Mouse (Mus musculus) cerebellum, adult (tissue): ENCODE results near the gene 1700010B08Rik.

Source experiments
- ATAC-seq: cut with Nextera tagmentation; 2 replicates; pipeline ENCODE4 v1.9.2; 2017; ENCODE audit warnings: mild to moderate bottlenecking, moderate library complexity, mixed read lengths; ENCODE audit not compliant: insufficient number of reproducible peaks, low FRiP score, low TSS enrichment

The 1700010B08Rik gene

DNA sequence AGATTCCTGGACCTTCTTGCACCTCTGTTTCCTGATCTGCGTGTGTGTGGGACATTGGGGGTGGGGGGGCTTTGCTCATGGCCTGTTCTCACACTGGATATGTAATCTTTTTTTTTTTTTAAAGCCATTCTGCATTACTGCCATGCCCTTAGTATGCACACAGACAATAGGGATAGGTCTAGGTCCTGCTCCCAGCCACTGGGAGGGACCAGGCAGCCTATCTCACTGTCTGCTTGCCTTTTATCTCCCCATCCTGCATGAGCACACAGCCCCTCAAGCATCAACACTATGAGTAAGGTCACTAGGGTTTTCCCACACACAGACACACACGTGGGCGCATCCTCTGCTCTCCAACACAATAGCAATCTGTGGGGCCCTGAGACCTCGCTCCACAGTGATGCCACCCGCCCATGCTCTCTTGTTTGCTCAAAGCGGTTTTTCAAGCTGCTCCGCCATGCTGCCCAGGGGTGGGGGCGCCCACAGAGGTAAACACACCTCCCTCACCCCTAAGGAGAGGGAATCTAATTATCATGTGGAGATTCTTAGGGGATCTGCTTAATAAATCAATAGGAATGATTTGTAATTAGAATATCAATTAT, 4.5 kb upstream of the 1700010B08Rik start:
- no peak for ATAC-seq

DNA sequence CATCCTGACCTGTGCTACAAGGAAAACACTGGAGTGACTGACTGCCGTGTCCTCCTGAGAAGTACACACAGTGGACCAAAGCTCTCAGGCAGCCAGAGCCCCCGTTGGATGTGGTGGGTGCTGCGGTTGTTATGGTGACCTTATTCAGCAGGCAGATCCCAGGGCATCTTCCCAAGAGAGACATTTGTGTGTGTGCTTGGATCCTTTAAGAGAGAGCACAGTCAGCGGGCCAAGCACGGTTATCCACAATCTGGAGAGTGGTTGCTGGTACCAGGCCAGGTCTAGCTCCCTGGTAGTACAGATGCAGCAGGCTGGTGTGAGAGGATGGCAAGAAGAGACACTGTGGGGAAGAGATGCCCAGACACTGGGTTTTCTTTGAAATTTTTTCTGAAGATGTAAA, 2.2 kb upstream of the 1700010B08Rik start:
- ATAC-seq: no peak

DNA sequence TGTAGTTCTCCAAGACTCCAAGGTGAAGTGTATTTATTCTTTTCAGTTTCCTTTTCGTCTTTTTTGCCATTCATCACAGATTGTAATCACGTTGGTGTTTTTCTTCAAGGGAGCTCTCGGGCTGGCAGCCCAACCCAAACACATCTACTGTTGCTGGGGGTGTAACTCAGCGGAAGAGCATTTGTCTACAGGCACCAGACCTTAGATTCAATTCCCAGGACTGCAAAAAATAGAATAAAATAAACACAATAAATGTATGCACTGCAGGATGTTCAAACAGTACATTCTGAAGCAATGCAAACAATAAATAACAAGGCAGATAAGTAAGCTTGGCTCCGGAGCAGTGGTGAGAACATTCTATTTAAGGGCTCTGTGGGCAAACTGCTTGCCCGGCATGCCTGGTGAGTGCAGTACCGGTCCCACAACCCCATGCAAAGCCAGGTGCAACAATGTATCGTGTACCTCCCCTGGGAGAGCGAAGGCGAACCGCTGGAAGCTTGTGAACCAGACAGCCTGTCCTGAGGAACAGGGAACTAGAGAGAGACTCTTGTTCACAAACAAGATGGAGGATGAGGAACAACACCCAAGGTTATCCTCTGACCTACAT, 3.1 kb downstream of the 1700010B08Rik start:
- no peak for ATAC-seq

DNA sequence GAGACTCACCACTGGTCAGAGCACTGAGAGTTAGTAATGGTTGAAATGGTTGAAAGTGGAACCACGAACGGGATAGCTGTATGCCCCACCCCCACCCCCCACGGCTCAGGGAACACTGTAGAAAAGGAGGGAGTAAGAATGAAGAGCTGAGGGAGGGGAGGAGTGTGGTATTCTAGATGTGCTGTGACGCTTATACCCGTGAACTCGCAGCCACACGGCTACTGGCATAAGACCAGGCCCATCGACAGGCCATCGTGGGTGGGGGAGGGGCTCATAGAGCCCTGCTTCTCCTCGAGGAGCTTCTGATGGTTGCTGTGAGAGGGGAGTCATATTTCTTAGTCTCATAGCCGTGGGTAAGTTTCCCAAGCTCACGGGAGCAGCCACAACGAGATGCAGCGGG, 5.2 kb downstream of the 1700010B08Rik start:
- no peak for ATAC-seq

DNA sequence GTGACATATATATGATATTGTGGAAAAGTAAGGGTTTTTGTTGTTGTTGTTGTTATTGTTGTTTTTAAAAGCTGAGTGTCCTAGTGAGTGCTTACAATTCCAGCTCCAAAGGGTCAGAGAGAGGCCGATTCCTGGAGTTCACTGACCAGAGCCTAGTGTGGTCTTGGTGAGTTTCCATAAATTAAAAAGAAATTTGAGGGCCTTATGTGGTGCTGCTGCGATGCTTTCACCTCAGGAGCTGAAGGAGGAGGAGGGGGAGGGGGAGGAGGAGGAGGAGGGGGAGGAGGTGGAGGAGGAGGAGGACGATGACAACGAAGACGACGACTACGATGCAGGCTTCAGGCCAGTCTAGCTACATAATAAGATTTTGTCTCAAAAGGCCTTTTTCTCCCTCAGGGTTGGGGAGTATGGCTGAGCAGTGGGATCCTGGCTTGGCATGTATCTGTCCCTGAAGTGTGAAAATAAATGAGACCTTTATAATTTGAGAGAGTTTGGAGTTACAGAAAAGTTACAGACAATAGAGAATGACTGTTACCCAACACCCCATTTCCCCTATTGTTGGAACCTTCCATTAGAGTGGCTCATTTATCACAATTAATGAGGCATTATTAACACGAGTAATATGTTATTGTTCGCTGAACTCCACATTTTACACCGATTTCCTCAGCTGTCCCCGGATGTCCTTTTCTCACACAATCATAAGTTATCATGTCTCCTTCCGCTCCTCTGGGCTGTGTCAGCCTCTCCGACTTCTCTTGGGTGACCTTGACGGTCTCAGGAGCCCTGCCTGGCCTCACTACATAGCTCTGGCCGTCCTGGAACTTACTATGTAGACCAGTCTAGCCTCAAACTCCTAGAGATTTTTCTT, 6.0 kb downstream of the 1700010B08Rik start:
- ATAC-seq: no peak

DNA sequence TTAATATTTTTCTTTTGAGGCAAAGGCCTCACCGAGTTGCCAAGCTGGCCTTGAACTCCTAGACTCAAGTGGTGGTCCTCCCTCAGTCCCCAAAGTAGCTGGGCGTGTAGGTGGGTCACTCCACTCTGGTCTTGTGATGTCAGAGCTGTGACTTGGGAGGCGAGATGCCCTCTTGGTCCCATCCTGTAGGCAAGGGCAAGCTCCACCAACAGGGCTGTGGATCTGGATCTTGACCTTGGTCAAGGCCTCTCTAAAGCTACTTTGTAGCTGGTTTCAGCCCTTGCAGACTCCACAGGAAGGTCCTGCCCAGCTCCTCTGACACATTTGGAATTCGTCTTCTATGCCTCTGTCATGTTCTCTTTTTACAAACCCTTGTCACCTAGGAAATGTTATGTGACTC, 6.6 kb downstream of the 1700010B08Rik start:
- no peak for ATAC-seq

DNA sequence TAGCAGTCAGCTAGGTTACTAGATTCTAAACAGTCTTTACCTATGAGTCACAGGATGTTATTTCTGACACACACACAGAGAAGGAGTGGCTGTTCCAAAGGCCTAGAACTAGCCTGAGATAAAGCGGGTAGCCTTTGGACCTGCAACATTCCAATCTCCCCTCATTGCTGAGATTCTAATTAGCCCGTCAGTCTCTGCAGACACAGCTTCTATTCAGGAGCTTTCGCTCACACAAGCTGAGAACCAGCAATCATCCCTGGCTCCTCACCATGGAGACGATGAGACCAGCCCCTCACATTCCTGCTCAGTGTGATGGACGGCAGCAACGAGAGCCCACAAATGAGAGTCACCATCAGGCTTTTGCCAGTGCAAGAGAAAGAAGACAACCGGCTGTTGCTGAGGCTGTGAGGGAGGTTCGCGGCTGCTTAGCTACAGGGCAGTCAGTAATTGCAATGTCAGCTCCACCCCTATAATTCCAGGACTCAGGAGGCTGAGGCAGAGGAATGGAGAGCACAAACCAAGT, 11.3 kb downstream of the 1700010B08Rik start:
- no peak for ATAC-seq

DNA sequence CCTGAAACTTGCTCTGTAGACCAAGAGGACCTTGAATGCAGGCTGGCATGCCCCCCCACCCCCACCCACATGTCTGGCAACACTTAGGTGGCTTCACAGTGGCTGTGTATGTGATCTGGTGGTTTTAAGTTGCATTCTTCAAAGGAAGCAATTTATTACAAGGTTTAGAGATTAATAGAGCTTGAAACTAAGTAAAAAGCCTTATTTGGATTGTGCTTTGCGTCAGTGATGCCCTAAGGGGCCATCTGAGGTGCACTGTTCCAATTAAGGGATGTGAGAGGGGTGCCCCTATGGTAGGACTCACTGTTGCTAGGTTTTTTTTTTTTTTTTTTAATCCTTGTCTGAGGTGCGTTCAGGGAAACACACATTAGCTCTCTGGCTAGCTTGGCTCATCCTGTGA, 15.2 kb downstream of the 1700010B08Rik start:
- no peak for ATAC-seq

DNA sequence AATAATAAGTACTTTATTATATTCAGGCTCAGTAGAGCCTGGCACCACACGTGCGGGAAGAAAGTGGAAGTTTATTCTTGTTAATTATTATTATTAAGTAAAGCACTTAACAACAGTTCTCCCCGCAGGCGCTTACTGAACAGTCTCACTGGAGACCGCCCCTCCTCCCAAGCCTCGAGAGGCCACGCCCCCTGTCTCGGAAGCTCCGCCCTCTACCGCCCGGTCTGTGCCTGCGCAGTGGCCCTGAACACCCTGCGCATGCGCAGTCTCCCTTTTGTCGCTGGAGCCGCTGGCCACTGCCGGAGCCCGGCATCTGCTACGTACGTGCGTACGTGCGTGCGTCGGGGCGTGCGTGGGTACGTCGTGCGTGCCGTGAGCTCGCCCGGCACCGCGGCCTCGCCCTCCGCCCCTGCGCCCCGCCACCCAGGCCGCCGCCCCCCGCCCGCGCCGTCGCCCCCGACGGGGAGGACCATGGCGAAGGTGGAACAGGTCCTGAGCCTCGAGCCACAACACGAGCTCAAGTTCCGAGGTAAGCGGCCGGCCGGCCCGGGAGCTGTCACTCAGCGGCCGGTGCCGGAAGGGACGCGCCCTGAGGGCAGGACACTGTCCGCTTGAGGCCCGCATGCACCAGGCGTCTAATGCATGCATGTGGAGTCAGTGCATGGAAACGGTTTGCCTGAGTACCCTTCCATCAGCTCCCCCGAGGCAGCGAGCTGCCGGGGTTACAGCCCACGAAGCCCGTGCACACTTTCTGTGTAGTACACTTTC, 18.2 kb downstream of the 1700010B08Rik start, which contains the start of gene Vapb:
TSS of gene Vapb (plus strand) at position 290 of the 768 bp plus-strand sequence.
- peak; percentile 94 for ATAC-seq

DNA sequence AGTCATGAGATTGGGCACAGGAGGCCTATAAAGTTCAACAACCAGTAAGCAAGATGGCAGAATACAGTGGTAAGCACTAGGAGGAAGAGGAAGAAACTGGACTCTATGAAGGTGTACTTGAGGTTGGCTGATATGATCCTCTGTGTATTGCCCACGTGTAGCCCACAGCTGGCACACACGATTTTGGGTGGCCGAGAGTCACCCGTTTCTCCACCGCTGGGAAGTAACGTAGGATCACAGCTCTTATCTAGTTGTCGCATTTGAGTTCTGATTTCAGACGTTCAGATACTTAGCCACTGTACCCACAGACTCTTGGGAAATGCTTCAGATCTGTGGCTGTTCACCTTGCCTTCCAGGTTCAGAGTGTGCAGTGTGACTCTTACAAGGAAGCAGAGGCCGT, 19.0 kb downstream of the 1700010B08Rik start:
- no peak for ATAC-seq

DNA sequence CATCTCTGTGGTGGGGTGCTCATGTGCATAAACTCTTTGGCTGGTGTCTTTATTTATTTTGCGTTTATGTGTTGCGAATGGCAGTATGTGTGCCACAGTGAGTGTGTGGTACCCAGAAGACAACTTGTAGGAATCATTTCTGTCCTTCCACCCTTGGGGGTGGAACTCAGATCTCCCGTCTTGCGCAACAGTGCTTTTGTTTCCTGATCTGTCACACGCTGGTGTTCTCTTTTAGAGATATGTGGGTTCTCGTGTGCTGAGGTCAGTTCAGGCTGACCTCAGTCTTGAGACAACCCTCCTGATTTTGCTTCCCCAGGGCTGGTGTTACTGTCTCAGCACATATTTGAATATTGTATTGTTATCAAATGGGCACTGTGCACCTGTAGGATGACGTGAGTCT, 19.9 kb downstream of the 1700010B08Rik start:
- ATAC-seq: no peak

DNA sequence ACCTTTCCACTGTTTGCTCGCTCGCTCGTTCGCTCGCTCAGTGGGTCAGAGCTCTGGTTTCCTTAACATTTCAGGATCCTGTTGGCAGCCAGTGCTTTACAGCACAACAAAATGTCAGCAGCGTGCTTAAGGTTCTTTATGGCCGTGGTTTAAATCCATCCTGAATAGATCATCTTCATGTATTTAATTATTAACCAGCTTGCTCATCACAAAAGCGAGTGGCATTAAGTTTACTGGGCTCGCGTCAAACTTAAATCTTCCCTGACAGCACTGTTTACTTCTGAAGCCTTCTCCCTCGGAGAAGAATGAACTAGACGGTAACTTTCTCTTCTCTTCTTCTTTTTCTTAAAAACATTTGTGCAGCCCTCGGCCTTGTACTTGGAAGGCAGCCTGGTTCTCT, 22.9 kb downstream of the 1700010B08Rik start:
- no peak for ATAC-seq

DNA sequence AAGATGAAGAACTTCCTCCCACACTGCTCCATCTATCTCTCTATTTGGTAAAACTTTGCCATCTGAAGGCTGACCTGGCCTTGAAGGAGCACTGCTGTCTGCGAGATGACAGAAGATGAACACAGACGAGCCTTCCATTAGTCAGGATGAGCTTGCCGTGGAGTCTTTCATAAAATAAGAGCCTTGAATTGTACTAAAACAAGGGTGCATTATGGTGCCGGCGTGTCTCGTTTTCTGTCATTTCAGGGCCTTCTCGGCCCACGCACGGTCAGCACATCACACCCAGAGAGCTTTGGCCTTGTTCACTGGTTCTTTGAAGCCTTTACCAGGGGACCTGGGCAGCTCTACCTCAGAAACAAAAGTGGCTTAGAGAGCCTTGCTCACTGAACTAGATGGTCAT, 23.5 kb downstream of the 1700010B08Rik start:
- no peak for ATAC-seq

DNA sequence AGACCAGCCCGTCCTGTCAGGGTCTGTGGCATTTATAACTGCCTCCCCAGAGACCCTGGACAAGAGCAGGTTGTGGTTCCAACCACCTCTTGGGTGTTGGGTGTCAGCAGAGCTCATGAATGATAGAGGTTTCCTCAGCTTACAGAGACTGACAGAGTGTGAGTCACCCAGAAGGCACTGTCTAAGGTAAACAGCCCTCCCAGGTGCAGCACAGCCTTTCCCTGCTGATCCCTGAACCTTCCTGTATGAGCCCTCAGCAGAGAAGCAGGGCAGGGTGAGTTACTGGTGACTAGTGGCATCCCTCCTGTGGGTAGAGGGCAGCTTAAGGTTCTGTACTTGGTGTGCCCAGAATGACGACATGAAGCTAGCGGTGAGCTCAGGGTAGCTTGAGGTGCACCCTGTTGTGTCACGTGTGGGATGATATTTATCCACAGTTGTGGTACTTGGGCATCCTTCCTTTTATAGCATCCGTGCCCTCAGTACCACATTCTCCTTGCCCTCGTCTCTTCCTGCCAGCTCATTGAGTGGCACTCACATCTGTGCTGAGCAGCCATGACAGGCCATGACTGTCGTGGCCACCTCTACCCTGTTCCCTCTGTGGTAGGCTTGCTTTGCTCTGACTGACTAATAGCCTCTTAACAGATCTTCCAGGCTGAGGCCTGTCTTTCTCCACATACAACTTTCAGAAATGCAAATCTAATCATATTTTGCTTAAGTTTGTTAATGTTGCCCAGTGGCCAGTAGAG, 25.0 kb downstream of the 1700010B08Rik start:
- ATAC-seq: no peak

DNA sequence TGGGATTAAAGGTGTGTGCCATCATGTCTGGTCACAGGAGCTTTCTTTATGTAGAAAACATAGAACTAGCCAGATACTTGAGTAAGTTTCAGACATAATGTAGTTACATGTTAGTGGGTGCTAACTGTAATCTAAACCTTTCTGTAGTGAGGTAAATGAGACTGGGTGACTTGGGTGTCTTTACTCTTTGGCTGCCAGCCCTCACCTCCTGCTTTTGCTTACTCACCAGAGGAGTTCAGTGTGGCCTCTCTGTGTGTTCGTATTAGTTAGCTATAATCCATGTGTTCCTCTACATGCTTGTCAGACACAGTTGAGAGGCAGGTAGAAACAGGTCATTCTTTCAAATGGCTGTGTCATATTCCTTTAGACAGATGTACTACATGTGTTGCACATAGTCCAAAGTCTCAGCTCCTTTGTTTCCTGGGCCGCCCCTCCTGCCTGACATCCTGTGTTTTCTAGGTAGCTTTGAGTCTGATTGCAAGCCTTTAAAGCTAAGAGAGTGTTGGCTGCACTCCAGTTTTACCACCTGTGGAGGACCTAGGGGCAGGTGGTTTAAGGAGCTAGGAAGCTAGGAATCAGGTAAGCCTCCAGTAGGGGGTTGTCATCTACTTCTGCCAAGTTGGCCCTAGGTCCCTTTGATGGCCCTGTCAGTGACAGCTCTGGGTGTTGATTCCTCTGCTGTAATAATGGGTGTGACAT, 29.9 kb downstream of the 1700010B08Rik start:
- no peak for ATAC-seq

DNA sequence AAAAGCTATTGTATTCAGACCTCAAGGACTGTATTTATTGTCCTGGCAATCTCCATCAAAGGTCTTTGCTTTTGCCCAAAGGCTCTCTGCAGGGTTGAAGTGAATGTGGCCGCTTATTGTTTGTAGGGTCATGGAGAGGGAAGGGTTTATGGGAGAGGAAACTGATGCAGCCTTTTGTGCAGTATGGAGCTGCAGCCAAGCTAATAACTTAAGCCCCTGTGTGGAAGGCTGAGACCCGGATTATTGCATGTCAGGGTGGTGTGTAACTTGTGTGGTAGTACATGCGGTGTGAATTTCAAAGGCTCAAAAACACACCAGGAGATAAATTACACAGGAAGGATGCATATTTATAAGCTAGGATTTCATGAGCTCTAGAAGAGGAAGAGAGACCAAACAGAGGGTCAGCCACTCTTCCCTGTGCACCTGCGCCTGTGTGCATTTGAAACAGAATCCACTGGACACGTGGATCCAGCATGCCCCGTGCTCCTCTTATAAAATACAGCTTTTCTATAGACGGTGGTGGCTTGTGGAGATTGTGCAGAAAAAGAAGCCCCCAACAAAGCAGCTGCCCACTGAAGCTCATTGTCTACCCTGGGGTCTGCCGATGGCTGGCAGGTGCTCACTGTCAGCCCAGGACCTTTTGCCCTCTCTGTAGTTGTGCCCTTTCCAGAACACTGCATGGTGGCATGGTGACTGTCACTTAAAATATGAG, 36.4 kb downstream of the 1700010B08Rik start:
- no peak for ATAC-seq

DNA sequence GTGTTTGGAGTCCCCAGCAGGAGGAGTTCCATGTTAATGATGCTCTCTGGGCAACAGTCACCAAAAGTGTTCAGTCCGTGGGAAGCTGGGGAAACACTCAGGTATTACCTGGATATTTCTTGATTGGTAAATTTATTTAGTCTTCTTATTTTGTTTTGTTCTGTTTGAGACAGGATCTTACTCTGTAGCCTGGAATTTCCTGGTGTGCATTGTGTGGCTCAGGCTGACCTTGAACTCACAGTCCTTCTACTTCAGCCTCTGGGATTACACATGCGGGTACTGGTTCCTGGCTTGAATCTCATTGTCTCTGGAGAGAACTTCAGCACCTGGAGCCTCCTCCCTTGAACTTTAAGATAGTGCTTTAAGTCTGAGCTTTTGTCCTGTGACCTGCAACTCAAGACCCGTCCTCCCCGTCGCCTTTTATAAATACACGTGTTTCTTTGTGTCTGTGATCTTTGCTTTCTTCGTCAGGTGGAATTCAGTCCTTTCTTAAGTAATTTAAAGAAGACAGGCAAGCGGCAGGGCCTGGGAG, 38.5 kb downstream of the 1700010B08Rik start:
- no peak for ATAC-seq

DNA sequence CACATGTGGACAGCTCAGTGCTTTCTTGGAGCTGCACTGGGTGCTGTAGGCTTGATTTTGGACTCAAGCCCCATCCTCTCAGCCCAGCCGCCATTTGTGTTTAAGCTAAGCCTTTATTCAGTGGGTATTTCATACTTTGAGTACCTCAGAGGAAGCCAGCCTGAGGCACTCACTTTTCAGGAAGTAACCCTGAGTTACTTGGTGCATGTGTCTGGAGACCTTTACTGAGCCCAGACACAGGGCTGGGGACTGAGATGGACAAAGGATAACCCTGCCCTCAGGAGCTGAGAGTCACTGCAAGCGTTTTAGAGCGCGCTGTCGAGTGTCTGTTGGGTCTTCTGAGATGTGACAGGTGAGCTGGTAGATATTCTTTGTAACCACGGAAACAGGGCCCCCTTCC, 41.4 kb downstream of the 1700010B08Rik start:
- ATAC-seq: no peak
